Mouse (Mus musculus) olfactory bulb, adult 2 months (tissue): Measurements from ENCODE around the gene Preb.

Experiments
- CTCF ChIP-seq: fragments of 200-500 bp; IDR thresholded peaks from 2 replicates; pipeline ENCODE4 v1.5.1; 2012; ENCODE audit warnings: low read depth, mild to moderate bottlenecking, low read length, moderate library complexity; ENCODE audit not compliant: insufficient read depth
- POLR2A ChIP-seq: fragments of 200-500 bp; IDR thresholded peaks from 2 replicates; pipeline ENCODE4 v1.6.1; 2012; ENCODE audit warnings: mild to moderate bottlenecking, low read depth, low read length, moderate library complexity; ENCODE audit not compliant: insufficient read depth

- TF ChIP-seq POLR2A (no peak), CTCF (no peak)
Observed at GRCm38 (mm10) chr5:30918691-30919090, 41.5 kb downstream of the Preb start.
